Mouse (Mus musculus) monocyte, adult 2 months (primary cell): ENCODE data around the gene Gatd1.

Experiments
- DNase-seq, 2 experiments: peaks; one replicate each; pipeline ENCODE4 v3.0.0; 2022; ENCODE audit warnings: low spot score in 2 of 2, low read depth in 1 of 2

Gene Gatd1

GRCm38 (mm10) chr7:141391625-141392551 is 22.0 kb downstream of the Gatd1 start, which contains the start of gene Taldo1:
Taldo1 (plus strand) TSS chr7:141392199.
- peak; percentile 88 to 91 for DNase-seq

- no peak for DNase-seq
These were observed 23.3 kb downstream of the Gatd1 start for GRCm38 (mm10) chr7:141390326-141391259.

GRCm38 (mm10) chr7:141388487-141389109 is 25.3 kb downstream of the Gatd1 start:
- no peak for DNase-seq

GRCm38 (mm10) chr7:141387807-141388486 is 26.0 kb downstream of the Gatd1 start:
- DNase-seq = no peak

- no peak for DNase-seq
These were observed 32.7 kb downstream of the Gatd1 start for GRCm38 (mm10) chr7:141381068-141381835.

- peak; percentile 52 to 67 for DNase-seq
These were observed 34.4 kb downstream of the Gatd1 start for GRCm38 (mm10) chr7:141379584-141379983.

GRCm38 (mm10) chr7:141374399-141374798 is 39.5 kb downstream of the Gatd1 start:
- DNase-seq = no peak

GRCm38 (mm10) chr7:141373611-141374010 is 40.3 kb downstream of the Gatd1 start:
- no peak for DNase-seq

GRCm38 (mm10) chr7:141371942-141372595 is 41.9 kb downstream of the Gatd1 start:
- DNase-seq = no peak

GRCm38 (mm10) chr7:141369918-141370317 is 44.0 kb downstream of the Gatd1 start:
- DNase-seq = no peak

- no peak for DNase-seq
These were observed 46.6 kb downstream of the Gatd1 start for GRCm38 (mm10) chr7:141367358-141367757.

- DNase-seq = no peak
These were observed 48.9 kb downstream of the Gatd1 start for GRCm38 (mm10) chr7:141365049-141365445.

- no peak for DNase-seq
These were observed 49.4 kb downstream of the Gatd1 start for GRCm38 (mm10) chr7:141364349-141365048.

GRCm38 (mm10) chr7:141363752-141364125 is 50.2 kb downstream of the Gatd1 start:
- no peak for DNase-seq

- peak in 1 of 2 experiments; percentile 19 for DNase-seq
These were observed 50.7 kb downstream of the Gatd1 start for GRCm38 (mm10) chr7:141363106-141363751.

GRCm38 (mm10) chr7:141361510-141361909 is 52.4 kb downstream of the Gatd1 start:
- no peak for DNase-seq
